Mouse (Mus musculus): ENCODE data around the gene Rhbg.

DNA sequence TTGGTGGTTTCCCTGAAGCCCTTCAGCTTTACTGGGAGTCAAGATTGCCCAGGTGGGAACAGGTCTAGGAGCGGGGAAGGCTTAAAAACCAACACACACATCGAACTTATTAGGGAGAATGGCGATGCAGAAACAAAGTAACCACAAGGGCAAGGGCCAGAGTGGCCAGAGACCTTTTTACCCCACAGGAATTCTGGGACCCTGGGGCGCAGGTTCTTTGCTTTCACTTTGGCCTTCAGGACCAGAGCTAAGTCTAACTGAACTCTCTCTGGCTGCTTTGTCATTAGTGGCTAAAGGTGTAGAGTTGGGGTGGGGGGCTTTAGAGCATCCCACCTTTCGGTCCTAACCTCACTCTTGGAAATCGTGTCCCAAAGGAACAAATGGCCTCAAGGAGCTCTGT, 38.4 kb downstream of the Rhbg start:
- TF ChIP-seq CTCF (IDR thresholded peaks at IDR 0.05; ENCODE audit: low read depth) (no peak), EP300 (optimal IDR thresholded peaks at IDR 0.05) (no peak)

Data from stomach, postnatal 0 days (tissue).